ENCODE assay signal across 15 mouse cellular contexts in the genomic region with DNA sequence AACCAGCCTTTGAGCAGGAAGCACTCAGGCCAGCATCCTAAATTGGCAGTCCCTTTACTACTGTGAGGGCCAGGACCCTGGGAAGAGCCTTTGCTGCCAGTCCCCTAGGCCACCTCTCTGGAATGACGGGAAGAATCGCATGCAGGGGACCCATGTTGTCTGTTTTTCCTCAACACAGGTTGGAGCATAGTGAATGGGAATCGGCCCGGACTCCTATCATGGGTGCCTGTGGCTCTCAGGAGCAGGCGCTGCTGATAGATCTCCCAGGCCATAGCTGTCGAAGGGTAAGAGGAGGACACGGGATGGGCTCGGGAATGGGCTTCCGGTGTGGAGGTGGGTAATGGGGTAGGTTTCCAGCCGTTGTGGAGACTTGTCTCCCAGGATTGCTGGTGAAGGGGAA. TPM values are rescaled to one million over a fixed set of nuclear protein-coding genes. Genes with fewer than 3 reads are reported as not detected.
"Had no signal": no experiment of that assay in that cellular context is flagged by ENCODE, and none has a peak within 500 bp of the region (broad histone marks: within the 10 kb centered on the region; RNA-seq: fewer than 3 reads in every experiment).

No protein-coding gene starts in this region.

- H3K9me3 ChIP-seq: liver, embryonic 15.5 days; midbrain, embryonic 12.5 days; neural tube, embryonic 13.5 days; stomach, embryonic 15.5 days had no signal

- DNase-seq: kidney, adult 11 months; kidney, adult 9 months; kidney, postnatal 36 days; layer of hippocampus, adult 9-11 months; layer of hippocampus, postnatal 36 days; lung, adult 2 months; lung, postnatal 10 days; right cerebral cortex, postnatal 25 days had no signal

- ATAC-seq: midbrain, embryonic 16.5 days had no signal

- H3K4me2 ChIP-seq: liver, embryonic 11.5 days; liver, embryonic 15.5 days; midbrain, embryonic 12.5 days; neural tube, embryonic 13.5 days; stomach, embryonic 15.5 days had no signal

- H3K9ac ChIP-seq: liver, embryonic 15.5 days; midbrain, embryonic 12.5 days; neural tube, embryonic 13.5 days; stomach, embryonic 15.5 days had no signal

- H3K27me3 ChIP-seq: liver, embryonic 15.5 days; midbrain, embryonic 12.5 days; neural tube, embryonic 13.5 days; stomach, embryonic 15.5 days had no signal

- H3K4me3 ChIP-seq: liver, embryonic 15.5 days; midbrain, embryonic 12.5 days; neural tube, embryonic 13.5 days; stomach, embryonic 15.5 days had no signal

- H3K27ac ChIP-seq: kidney, postnatal 0 days; midbrain, embryonic 12.5 days; neural tube, embryonic 13.5 days; stomach, embryonic 15.5 days had no signal

- H3K4me1 ChIP-seq: midbrain, embryonic 12.5 days; neural tube, embryonic 13.5 days; stomach, embryonic 15.5 days had no signal

RNA-seq across cellular contexts. Expression of a gene that starts 58.9 kb away (rescaled TPM):
- polyA plus RNA-seq: liver, embryonic 11.5 days; midbrain, embryonic 12.5 days had no signal
